Mouse (Mus musculus) bone marrow macrophage, adult 2 months (primary cell): ENCODE data around the gene Gm11037. TPM values are rescaled to one million over a fixed set of nuclear protein-coding genes. Genes with fewer than 3 reads are reported as not detected.

Source experiments
- H3K27ac ChIP-seq: 2 replicates; pipeline ENCODE4 v1.5.1; 2012; ENCODE audit warnings: low read depth, low read length; ENCODE audit not compliant: insufficient read depth
- H3K4me1 ChIP-seq: 2 replicates; pipeline ENCODE4 v1.6.1; 2012; ENCODE audit warnings: low read length; ENCODE audit not compliant: control insufficient read depth, insufficient read depth
- H3K4me3 ChIP-seq: 2 replicates; pipeline ENCODE4 v1.5.1; 2012; ENCODE audit warnings: mild to moderate bottlenecking, low read length, moderate library complexity; ENCODE audit not compliant: insufficient read depth
- CTCF ChIP-seq: IDR thresholded peaks from 2 replicates; pipeline ENCODE4 v1.5.1; 2012; ENCODE audit warnings: low read depth, mild to moderate bottlenecking, low read length, moderate library complexity
- POLR2A ChIP-seq: IDR thresholded peaks from 2 replicates; pipeline ENCODE4 v1.6.1; 2012; ENCODE audit warnings: mild to moderate bottlenecking, low read depth, low read length, borderline replicate concordance
- polyA plus RNA-seq: library from polyadenylated mRNA; stranded (reverse); fragments of >200 nt; gene quantifications from 2 replicates; pipeline ENCODE4 v1.2.4, GENCODE M21; 2012; ENCODE audit not compliant: missing spikeins, insufficient read depth, insufficient read length

Gm11037 gene
- polyA plus RNA-seq, 1 experiment, result not detected

- TF ChIP-seq POLR2A (no peak), CTCF (no peak)
- Histone ChIP-seq H3K4me1 (no peaks in the 10 kb centered on the region), H3K27ac (no peak overlapping the region), H3K4me3 (no peak overlapping the region)
Observed at GRCm38 (mm10) chr2:131139287-131139686, 6.0 kb downstream of the Gm11037 start.

- TF ChIP-seq POLR2A, result no peak
- no peak for TF ChIP-seq CTCF
- no peak overlapping the region for H3K27ac ChIP-seq
Observed at GRCm38 (mm10) chr2:131139886-131140532, 6.7 kb downstream of the Gm11037 start.

DNA sequence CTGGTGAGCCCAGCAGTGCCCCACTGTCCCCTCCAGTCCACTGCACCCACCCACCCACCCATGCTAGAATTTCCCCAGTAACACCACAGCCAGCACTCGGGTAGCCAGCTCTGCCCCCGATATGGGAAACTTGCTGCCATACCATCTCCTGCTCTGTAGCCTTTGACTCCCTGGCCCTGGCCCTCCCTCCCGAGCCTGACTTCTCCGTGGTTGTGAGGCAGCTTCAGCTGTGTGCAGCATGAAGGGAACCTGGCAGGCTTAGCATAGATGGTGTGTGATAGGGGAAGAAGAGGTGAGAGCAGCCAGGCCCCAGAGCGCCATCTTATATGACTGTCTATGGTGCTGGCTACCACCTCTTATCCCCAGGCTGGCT is 7.2 kb downstream of the Gm11037 start:
- Histone ChIP-seq H3K4me1 (no peaks in the 10 kb centered on the region), H3K4me3 (no peak overlapping the region), H3K27ac (no peak overlapping the region)
- TF ChIP-seq POLR2A, result no peak
- TF ChIP-seq CTCF, result no peak

More at GRCm38 (mm10) chr2:131139886-131140532, 6.7 kb downstream of the Gm11037 start:
- H3K4me3 ChIP-seq, result no peak overlapping the region
- H3K4me1 ChIP-seq, result no peaks in the 10 kb centered on the region

- Histone ChIP-seq H3K4me1 (no peaks in the 10 kb centered on the region), H3K4me3 (no peak overlapping the region), H3K27ac (no peak overlapping the region)
- TF ChIP-seq CTCF, result no peak
Observed at GRCm38 (mm10) chr2:131141336-131141986, 8.2 kb downstream of the Gm11037 start.

GRCm38 (mm10) chr2:131142592-131142991 is 9.3 kb downstream of the Gm11037 start:
- Histone ChIP-seq H3K4me1 (no peaks in the 10 kb centered on the region), H3K4me3 (no peak overlapping the region), H3K27ac (no peak overlapping the region)
- TF ChIP-seq CTCF (peak; percentile 63), POLR2A (no peak)

DNA sequence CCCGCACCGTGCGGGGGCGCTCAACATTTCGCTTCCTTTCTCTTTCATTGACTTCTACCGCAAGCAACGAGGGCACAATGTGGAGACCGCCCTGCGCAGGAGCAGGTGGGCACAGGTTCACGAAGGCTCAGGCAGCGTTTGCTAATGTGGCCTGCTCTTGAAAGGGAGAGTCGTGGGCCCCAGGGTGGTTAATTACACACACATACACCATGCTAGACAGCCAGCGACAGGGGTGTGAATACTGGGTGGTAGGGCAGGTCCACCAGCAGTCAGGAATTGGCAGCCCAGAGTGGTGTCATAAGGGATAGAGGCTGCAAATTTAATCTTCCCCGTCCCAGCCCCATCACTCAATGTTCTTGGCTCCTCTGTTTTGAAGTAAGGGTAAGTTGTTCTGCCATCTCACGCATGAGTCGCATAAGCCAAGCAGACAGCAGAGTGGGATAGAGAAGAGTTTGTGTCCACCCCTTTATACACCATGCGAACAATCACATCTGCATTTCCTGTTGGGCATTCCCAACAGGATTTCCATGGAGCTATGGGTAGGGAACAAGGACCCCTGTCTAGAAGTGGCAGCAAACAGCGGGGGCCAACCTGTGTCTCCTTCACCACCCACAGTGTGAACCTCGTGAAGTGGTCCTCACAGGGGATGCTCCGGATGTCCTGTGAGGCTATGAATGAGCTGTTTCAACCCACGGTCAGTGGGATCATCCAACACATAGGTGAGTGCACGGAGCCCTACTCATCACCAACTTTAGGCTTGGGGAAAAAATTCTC is 9.9 kb downstream of the Gm11037 start:
- Histone ChIP-seq H3K4me3 (no peak overlapping the region), H3K27ac (no peak overlapping the region), H3K4me1 (no peaks in the 10 kb centered on the region)
- no peak for TF ChIP-seq CTCF

DNA sequence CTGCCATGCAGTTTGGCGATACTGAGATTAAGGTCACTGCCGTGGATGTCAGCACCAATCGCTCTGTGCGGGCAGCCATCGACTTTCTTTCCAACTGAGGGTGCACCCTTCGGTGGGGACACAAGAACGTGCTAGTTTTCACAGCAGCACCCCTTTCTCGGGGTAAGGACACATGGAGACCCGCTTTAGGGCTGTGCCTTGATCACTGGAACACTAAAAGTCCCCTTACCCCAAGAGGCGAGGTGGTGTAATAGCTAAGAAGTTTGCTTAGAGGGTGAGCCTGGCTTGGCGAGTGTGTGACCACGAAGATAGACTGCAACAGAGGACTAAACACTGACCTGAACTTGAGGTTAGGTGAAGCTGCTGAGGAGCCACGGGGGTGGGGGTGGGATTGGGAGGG is 11.8 kb downstream of the Gm11037 start:
- no peak for TF ChIP-seq CTCF
- TF ChIP-seq POLR2A, result no peak
- Histone ChIP-seq H3K4me3 (no peak overlapping the region), H3K27ac (no peak overlapping the region), H3K4me1 (no peaks in the 10 kb centered on the region)

DNA sequence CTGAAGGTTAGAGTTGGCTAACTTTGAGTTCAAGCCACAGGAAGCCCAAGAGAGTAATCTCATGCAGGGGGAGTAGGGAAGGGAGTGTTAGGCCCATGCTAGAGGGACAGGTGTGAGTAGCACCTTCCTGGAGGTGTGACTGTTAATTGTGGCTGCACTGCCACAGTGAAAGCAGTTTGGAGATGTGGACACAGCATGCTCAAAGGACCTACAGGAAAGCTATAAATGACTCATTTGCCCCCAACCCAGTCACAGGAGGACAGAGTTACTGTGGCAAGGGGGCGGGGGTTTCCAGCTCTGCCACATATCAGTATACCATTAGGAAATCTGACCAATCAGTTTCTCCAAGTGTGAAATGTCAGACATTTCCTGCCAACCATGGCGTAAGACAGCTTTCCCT is 12.2 kb downstream of the Gm11037 start:
- H3K4me1 ChIP-seq, result no peaks in the 10 kb centered on the region

DNA sequence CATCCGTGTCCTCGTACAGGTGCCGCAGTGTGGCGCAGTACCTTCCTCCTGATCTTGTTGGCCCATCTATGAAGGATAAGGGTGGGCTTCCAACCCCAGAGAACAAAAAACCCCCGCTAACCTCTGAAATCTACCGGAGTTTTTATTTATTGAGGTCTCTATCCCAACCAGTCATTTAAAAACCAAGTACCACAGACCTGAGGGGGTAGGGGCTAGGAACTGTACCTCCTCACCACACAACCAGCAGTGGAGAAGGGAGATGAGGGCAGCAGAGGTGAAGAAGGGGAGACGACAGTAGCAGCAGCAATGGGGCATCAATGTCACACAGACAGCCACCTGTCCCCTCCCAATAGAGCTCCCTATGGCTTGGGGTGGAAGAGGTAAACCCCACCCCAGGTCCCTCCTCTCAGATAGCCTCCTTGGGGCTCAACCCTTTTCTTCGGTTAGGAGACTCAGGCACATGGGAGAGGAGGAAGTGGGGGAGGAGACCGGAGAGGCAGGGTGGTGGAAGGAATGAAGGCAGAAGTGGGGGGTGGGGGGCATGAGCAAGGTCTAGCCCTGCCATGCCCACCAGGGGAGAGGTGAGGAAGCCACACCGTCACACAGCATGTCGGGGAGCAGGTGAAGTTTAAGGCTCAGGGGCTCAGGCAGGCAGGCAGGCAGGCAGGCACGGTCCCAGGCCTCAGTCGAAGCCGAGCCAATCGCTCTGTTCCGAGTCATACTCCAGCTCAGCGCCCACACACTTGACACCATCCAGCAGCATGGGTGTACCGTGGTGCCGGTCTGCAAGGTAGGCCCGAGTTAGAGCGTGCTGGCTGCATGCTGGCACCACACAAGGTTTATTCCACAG is 13.1 kb downstream of the Gm11037 start:
- TF ChIP-seq POLR2A (no peak), CTCF (no peak)
- no peak overlapping the region for H3K27ac ChIP-seq
- no peak overlapping the region for H3K4me3 ChIP-seq
- no peaks in the 10 kb centered on the region for H3K4me1 ChIP-seq

More for the DNA sequence above, 12.2 kb downstream of the Gm11037 start:
- H3K27ac ChIP-seq, result no peak overlapping the region
- TF ChIP-seq CTCF (no peak), POLR2A (no peak)
- H3K4me3 ChIP-seq, result no peak overlapping the region
